Comparison of ENCODE assay signal across 20 mouse cellular contexts in genomic region chr5:34909634-34910503, GRCm38 (mm10). TPM values are rescaled to one million over a fixed set of nuclear protein-coding genes. Genes with fewer than 3 reads are reported as not detected.
DNase-seq lines count a peak whose midpoint lies in the region; ATAC-seq and TF ChIP-seq lines count a peak whose summit lies in the region.
"Had no signal": no experiment of that assay in that cellular context is flagged by ENCODE, and none has a peak within 500 bp of the region (broad histone marks: within the 10 kb centered on the region; RNA-seq: fewer than 3 reads in every experiment).

No protein-coding gene starts in this region.

- no peaks in the 10 kb centered on the region for H3K9me3 ChIP-seq in lung, embryonic 15.5 days
- H3K9me3 ChIP-seq in liver, embryonic 14.5 days (ENCODE audit: control insufficient read depth, low read length): no peaks in the 10 kb centered on the region
- no peaks in the 10 kb centered on the region for H3K9me3 ChIP-seq in stomach, embryonic 16.5 days (replicated peaks; ENCODE audit: control insufficient read depth, low read length)
- H3K9me3 ChIP-seq: midbrain, embryonic 12.5 days; neural tube, embryonic 13.5 days had no signal

- peak overlapping the region; percentile 87 for H3K27ac ChIP-seq in lung, embryonic 15.5 days
- H3K27ac ChIP-seq in liver, embryonic 14.5 days: peak overlapping the region; percentile 95
- peak overlapping the region; percentile 81 for H3K27ac ChIP-seq in stomach, embryonic 16.5 days (ENCODE audit: low read length)
- no peak overlapping the region for H3K27ac ChIP-seq in kidney, adult 2 months (ENCODE audit: insufficient read depth, low read depth, low read length)
- H3K27ac ChIP-seq: gastrocnemius, adult 2 months; midbrain, embryonic 12.5 days; neural tube, embryonic 13.5 days had no signal

- no peak for TF ChIP-seq POLR2A in kidney, adult 2 months (IDR thresholded peaks at IDR 0.05; ENCODE audit: low read depth, low read length)

- H3K9ac ChIP-seq in lung, embryonic 15.5 days: no peak overlapping the region
- H3K9ac ChIP-seq in liver, embryonic 14.5 days (replicated peaks): peak overlapping the region; percentile 62
- H3K9ac ChIP-seq in stomach, embryonic 16.5 days (ENCODE audit: low read length): no peak overlapping the region
- H3K9ac ChIP-seq: forebrain, postnatal 0 days; lung, embryonic 14.5 days; midbrain, embryonic 12.5 days; neural tube, embryonic 13.5 days had no signal

- no peaks in the 10 kb centered on the region for H3K27me3 ChIP-seq in lung, embryonic 15.5 days
- no peaks in the 10 kb centered on the region for H3K27me3 ChIP-seq in liver, embryonic 14.5 days (ENCODE audit: control insufficient read depth, insufficient read depth, low read length)
- H3K27me3 ChIP-seq in stomach, embryonic 16.5 days (ENCODE audit: control insufficient read depth, insufficient read depth, low read length): no peaks in the 10 kb centered on the region
- no peaks in the 10 kb centered on the region for H3K27me3 ChIP-seq in kidney, adult 2 months (replicated peaks; ENCODE audit: control insufficient read depth, insufficient read depth, low read length)
- H3K27me3 ChIP-seq: midbrain, embryonic 12.5 days; neural tube, embryonic 13.5 days; Patski had no signal

- TF ChIP-seq CTCF in liver, embryonic 14.5 days (IDR thresholded peaks at IDR 0.05; ENCODE audit: low read depth): no peak
- TF ChIP-seq CTCF in kidney, adult 2 months (conservative IDR thresholded peaks at IDR 0.05; ENCODE audit: insufficient read depth, insufficient read length, low read depth, low read length): no peak

- ATAC-seq in lung, embryonic 15.5 days (ENCODE audit: borderline replicate concordance, extremely low read depth, low FRiP score, low TSS enrichment): no peak
- ATAC-seq in liver, embryonic 14.5 days (ENCODE audit: insufficient read depth): peak; percentile 84
- ATAC-seq in stomach, embryonic 16.5 days (ENCODE audit: insufficient read depth, low FRiP score): peak; percentile 1; the same call in 1 of the 2 replicates
- ATAC-seq: forebrain, postnatal 0 days; Patski had no signal

- no peak overlapping the region for H3K4me2 ChIP-seq in lung, embryonic 15.5 days
- peak overlapping the region; percentile 47 for H3K4me2 ChIP-seq in liver, embryonic 14.5 days (ENCODE audit: low read depth)
- H3K4me2 ChIP-seq in stomach, embryonic 16.5 days (ENCODE audit: low read depth, low read length): no peak overlapping the region
- H3K4me2 ChIP-seq: lung, embryonic 14.5 days; midbrain, embryonic 12.5 days; neural tube, embryonic 13.5 days had no signal

- H3K36me3 ChIP-seq in lung, embryonic 15.5 days: peaks cover 39% of the 10 kb centered on the region
- H3K36me3 ChIP-seq in liver, embryonic 14.5 days (replicated peaks; ENCODE audit: control insufficient read depth, insufficient read depth, low read depth): peaks cover 7% of the 10 kb centered on the region
- peaks cover 8% of the 10 kb centered on the region for H3K36me3 ChIP-seq in stomach, embryonic 16.5 days (ENCODE audit: control insufficient read depth, insufficient read depth, low read length)
- H3K36me3 ChIP-seq in kidney, adult 2 months (ENCODE audit: control insufficient read depth, insufficient read depth, low read length): peaks cover 1% of the 10 kb centered on the region; the same call in 1 of the 2 replicates

- no peak overlapping the region for H3K4me3 ChIP-seq in lung, embryonic 15.5 days
- no peak overlapping the region; a peak in 1 of 4 replicates for H3K4me3 ChIP-seq in liver, embryonic 14.5 days (ENCODE audit: insufficient read depth in 1 of 2, low read depth in 2 of 2, low read length in 2 of 2)
- H3K4me3 ChIP-seq in stomach, embryonic 16.5 days (replicated peaks; ENCODE audit: low read length): no peak overlapping the region
- H3K4me3 ChIP-seq in kidney, adult 2 months (ENCODE audit: insufficient read depth, low read depth, low read length): no peak overlapping the region
- H3K4me3 ChIP-seq: gastrocnemius, adult 2 months; midbrain, embryonic 12.5 days; neural tube, embryonic 13.5 days had no signal

- peak; percentile 83 for TF ChIP-seq EP300 in liver, embryonic 14.5 days (IDR thresholded peaks at IDR 0.05; ENCODE audit: low read depth)

- no peak for DNase-seq in lung, postnatal 10 days
- peak; percentile 69 for DNase-seq in c-Kit-positive CD71-positive TER-119-positive erythroid progenitor cells, embryonic 14.5 days (ENCODE audit: low spot score)
- DNase-seq in liver, embryonic 14.5 days (ENCODE audit: low read depth in 3 of 3, low spot score in 3 of 3): peak; percentile 65 to 72 (median 67)
- no peak for DNase-seq in urinary bladder, postnatal 36 days (ENCODE audit: low spot score in 2 of 2)
- DNase-seq in kidney, adult 2 months: no peak
- DNase-seq: cerebellum, adult 11 months; cerebellum, postnatal 36 days; forebrain, postnatal 0 days; gastrocnemius, adult 2 months; kidney, postnatal 4 days; layer of hippocampus, postnatal 36 days; left cerebral cortex, postnatal 4 days; lung, embryonic 14.5 days; thymus, postnatal 4 days had no signal

- 97% methylated on average over 1 of the region's 1 CpGs for WGBS in lung, embryonic 15.5 days
- 32% methylated on average over 1 of the region's 1 CpGs for WGBS in liver, embryonic 14.5 days (ENCODE audit: insufficient replicate concordance)
- WGBS in stomach, embryonic 16.5 days: 84% methylated on average over 1 of the region's 1 CpGs
- 100% methylated on average over 1 of the region's 1 CpGs for WGBS in kidney, adult 2 months

- H3K4me1 ChIP-seq in lung, embryonic 15.5 days: peaks cover 21% of the 10 kb centered on the region
- H3K4me1 ChIP-seq in liver, embryonic 14.5 days (replicated peaks; ENCODE audit: control insufficient read depth in 2 of 2, insufficient read depth in 2 of 2, low read length in 1 of 2): peaks cover 23 to 24% of the 10 kb centered on the region in 2 experiments
- H3K4me1 ChIP-seq in stomach, embryonic 16.5 days (ENCODE audit: control insufficient read depth, insufficient read depth, low read length): peaks cover 11% of the 10 kb centered on the region; the same call in 1 of the 2 replicates
- H3K4me1 ChIP-seq in kidney, adult 2 months (ENCODE audit: control insufficient read depth, insufficient read depth, low read length): no peaks in the 10 kb centered on the region

RNA-seq across cellular contexts. Expression of gene Msantd1, which starts 2.1 kb away (rescaled TPM):
- polyA plus RNA-seq in lung, embryonic 15.5 days (2015; fragmentation: Nextera tagmentation; extraction: Ambion mirVana): 0.76 and 0.79 TPM in 2 replicates
- 0.90 and 1.2 TPM in 2 replicates for polyA plus RNA-seq in liver, embryonic 14.5 days (2012; rRNA removed)
- 0.17 and 0.27 TPM in 2 replicates for polyA plus RNA-seq in liver, embryonic 14.5 days (2014; fragmentation: Nextera tagmentation; extraction: Ambion mirVana)
- polyA plus RNA-seq in stomach, embryonic 16.5 days (2015; fragmentation: Nextera tagmentation; extraction: Ambion mirVana): 0.59 and 0.65 TPM in 2 replicates
- 1.1 and 1.8 TPM in 2 replicates for polyA plus RNA-seq in kidney, adult 2 months (2012; rRNA removed)
- polyA plus RNA-seq: C2C12 had no signal

RNA-seq across cellular contexts. Expression of gene Rgs12, which starts 39.4 kb away (rescaled TPM):
- 32.3 and 35.3 TPM in 2 replicates for polyA plus RNA-seq in lung, embryonic 15.5 days (2015; fragmentation: Nextera tagmentation; extraction: Ambion mirVana)
- polyA plus RNA-seq in liver, embryonic 14.5 days (2012; rRNA removed): 18.7 and 21.7 TPM in 2 replicates
- 17.1 and 20.4 TPM in 2 replicates for polyA plus RNA-seq in liver, embryonic 14.5 days (2014; fragmentation: Nextera tagmentation; extraction: Ambion mirVana)
- polyA plus RNA-seq in stomach, embryonic 16.5 days (2015; fragmentation: Nextera tagmentation; extraction: Ambion mirVana): 31.8 and 34.4 TPM in 2 replicates
- 14.1 and 20.7 TPM in 2 replicates for polyA plus RNA-seq in kidney, adult 2 months (2012; rRNA removed)

Comparison
In these comparisons a context has a peak if more than half of its experiments do, and no peak if none do; other contexts are left out.
1. DNase-seq: peak in c-Kit-positive CD71-positive TER-119-positive erythroid progenitor cells, embryonic 14.5 days (single experiment) and liver, embryonic 14.5 days (3 of 3); none in lung, postnatal 10 days (single experiment), urinary bladder, postnatal 36 days (0 of 2) and kidney, adult 2 months (single experiment).